Mouse (Mus musculus) erythroblast, embryonic 14.5 days (primary cell): ENCODE data around the gene Atxn1.

Experiments used
- GATA1 ChIP-seq: IDR thresholded peaks from 2 replicates; pipeline ENCODE4 v1.6.1; 2012; ENCODE audit warnings: low read length, inconsistent platforms, mixed read lengths
- TAL1 ChIP-seq: IDR thresholded peaks from 3 replicates; pipeline ENCODE4 v1.6.1; 2012; ENCODE audit warnings: low read length, inconsistent platforms, mixed read lengths

GRCm38 (mm10) chr13:45576185-45576584, 388.6 kb downstream of the Atxn1 start:
- TF ChIP-seq TAL1 (no peak), GATA1 (no peak)
